Mouse (Mus musculus) lung, postnatal 0 days (tissue): ENCODE data around the gene R3hdm4.

Experiments
- CTCF ChIP-seq: IDR thresholded peaks from 2 replicates; pipeline ENCODE4 v1.5.1; 2016; ENCODE audit warnings: antibody characterized with exemption, mild to moderate bottlenecking
- EP300 ChIP-seq: IDR thresholded peaks from 2 replicates; pipeline ENCODE4 v1.6.1; 2016; ENCODE audit warnings: antibody characterized with exemption, mild to moderate bottlenecking, control low read depth

DNA sequence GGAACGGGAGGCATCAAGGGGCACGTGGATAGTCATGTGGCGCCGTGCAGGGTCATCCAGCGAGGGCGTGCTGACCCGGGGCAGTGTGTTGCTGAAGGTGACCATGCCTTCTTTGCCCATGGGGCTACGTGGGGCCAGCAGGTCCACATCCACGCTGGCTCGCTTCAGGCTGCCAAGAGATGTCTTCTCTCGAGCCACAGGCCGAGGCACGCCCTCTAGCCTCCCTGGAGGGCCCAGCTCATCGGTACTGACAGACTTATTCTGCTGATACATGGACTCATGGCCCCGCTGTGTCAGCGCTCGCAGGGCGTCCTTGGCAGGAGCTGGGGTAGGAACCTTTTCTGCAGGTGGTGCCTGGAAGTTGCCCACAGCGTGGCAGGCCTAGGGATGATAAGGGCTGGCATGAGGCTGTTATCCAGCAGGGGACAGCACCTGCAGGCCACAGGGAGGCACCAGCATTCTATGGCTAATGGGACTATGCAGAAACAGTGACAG lies 55.2 kb downstream of the R3hdm4 start:
- peak; percentile 68 for TF ChIP-seq CTCF
- TF ChIP-seq EP300: no peak
